Mouse (Mus musculus) gastrocnemius, adult 2 months (tissue): ENCODE measurements around the gene Alg9. TPM values are rescaled to one million over a fixed set of nuclear protein-coding genes. Genes with fewer than 3 reads are reported as not detected.

Source experiments
- DNase-seq: peaks from one replicate; pipeline ENCODE4 v3.0.0; 2022
- H3K27ac ChIP-seq: fragments of 200-600 bp; 2 replicates; pipeline ENCODE4 v1.8.1; 2022; ENCODE audit warnings: mild to moderate bottlenecking
- H3K4me3 ChIP-seq: fragments of 200-600 bp; 2 replicates; pipeline ENCODE4 v1.8.1; 2022; ENCODE audit warnings: mild to moderate bottlenecking, moderate library complexity
- CTCF ChIP-seq: fragments of 200-600 bp; IDR thresholded peaks from 2 replicates; pipeline ENCODE4 v1.8.1; 2022; ENCODE audit warnings: antibody characterized with exemption, mild to moderate bottlenecking, moderate library complexity
- intact Hi-C: fragments of 180-260 bp; cut with DNase I; formaldehyde crosslinking; loops from one replicate; pipeline ENCODE4 v1.15.1; 2025
- total RNA-seq, 2 experiments: library from RNA; stranded (reverse); gene quantifications; 2 replicates each; pipeline ENCODE4 v1.2.3; 2021

The Alg9 gene
- total RNA-seq, 2 experiments from 2014 or later: 7.8 to 11.2 TPM

- intact Hi-C loops: no loop called here
- Histone ChIP-seq H3K27ac (no peak overlapping the region), H3K4me3 (no peak overlapping the region)
- DNase-seq: no peak
- TF ChIP-seq CTCF: no peak
These were observed 93.4 kb downstream of the Alg9 start for GRCm38 (mm10) chr9:50868182-50868581.

GRCm38 (mm10) chr9:50873210-50873609 is 98.4 kb downstream of the Alg9 start:
- intact Hi-C loops: no loop called here
- no peak overlapping the region for H3K27ac ChIP-seq
- no peak overlapping the region for H3K4me3 ChIP-seq
- TF ChIP-seq CTCF: no peak
- no peak for DNase-seq

- intact Hi-C loops: no loop called here
- no peak for TF ChIP-seq CTCF
- Histone ChIP-seq H3K4me3 (no peak overlapping the region), H3K27ac (no peak overlapping the region)
- DNase-seq: no peak
These were observed 99.2 kb downstream of the Alg9 start for GRCm38 (mm10) chr9:50874031-50874430.

GRCm38 (mm10) chr9:50875470-50875869 is 100.7 kb downstream of the Alg9 start:
- intact Hi-C loops: no loop called here
- no peak for DNase-seq

GRCm38 (mm10) chr9:50876287-50876686 is 101.5 kb downstream of the Alg9 start:
- DNase-seq: no peak

More at GRCm38 (mm10) chr9:50875470-50875869, 100.7 kb downstream of the Alg9 start:
- no peak overlapping the region for H3K27ac ChIP-seq
- no peak for TF ChIP-seq CTCF
- no peak overlapping the region for H3K4me3 ChIP-seq

GRCm38 (mm10) chr9:50877431-50877830 is 102.6 kb downstream of the Alg9 start:
- Histone ChIP-seq H3K27ac (no peak overlapping the region), H3K4me3 (no peak overlapping the region)
- no peak for TF ChIP-seq CTCF
- intact Hi-C loops: no loop called here
- no peak for DNase-seq

More at GRCm38 (mm10) chr9:50876287-50876686, 101.5 kb downstream of the Alg9 start:
- no peak for TF ChIP-seq CTCF
- intact Hi-C loops: no loop called here
- H3K27ac ChIP-seq: no peak overlapping the region
- no peak overlapping the region for H3K4me3 ChIP-seq

- Histone ChIP-seq H3K27ac (peak overlapping the region; percentile 92), H3K4me3 (no peak overlapping the region)
- TF ChIP-seq CTCF: no peak
- intact Hi-C loops: no loop called here
- DNase-seq: peak; percentile 8
These were observed 107.4 kb downstream of the Alg9 start for GRCm38 (mm10) chr9:50882183-50882582.

- peak; percentile 59 for DNase-seq
- TF ChIP-seq CTCF: no peak
- peak overlapping the region; percentile 92 for H3K27ac ChIP-seq
- peak overlapping the region; percentile 55 for H3K4me3 ChIP-seq
- intact Hi-C loops: loop anchor here (2.0 kb wide), 1 partner anchor 27 kb away; no protein-coding TSS in a partner anchor
These were observed 109.3 kb downstream of the Alg9 start for GRCm38 (mm10) chr9:50884093-50884492.

- Histone ChIP-seq H3K27ac (peak overlapping the region; percentile 92), H3K4me3 (peak overlapping the region; percentile 55)
- no peak for TF ChIP-seq CTCF
- DNase-seq: peak; percentile 78
- intact Hi-C loops: loop anchor here (2.0 kb wide), 1 partner anchor 28 kb away; no protein-coding TSS in a partner anchor
These were observed 110.2 kb downstream of the Alg9 start for GRCm38 (mm10) chr9:50884741-50885599.

GRCm38 (mm10) chr9:50885600-50885987 is 110.8 kb downstream of the Alg9 start:
- peak; percentile 73 for DNase-seq
- intact Hi-C loops: loop anchor here (2.0 kb wide), 1 partner anchor 29 kb away; no protein-coding TSS in a partner anchor
- TF ChIP-seq CTCF: no peak
- H3K4me3 ChIP-seq: peak overlapping the region; percentile 55
- H3K27ac ChIP-seq: peak overlapping the region; percentile 92

- no peak for TF ChIP-seq CTCF
- Histone ChIP-seq H3K27ac (peak overlapping the region; percentile 92), H3K4me3 (peak overlapping the region; percentile 26)
- DNase-seq: no peak
- intact Hi-C loops: loop anchor here (1.0 kb wide), 1 partner anchor 120 kb away; no protein-coding TSS in a partner anchor
These were observed 112.1 kb downstream of the Alg9 start for GRCm38 (mm10) chr9:50886870-50887269.

GRCm38 (mm10) chr9:50887351-50887750 is 112.5 kb downstream of the Alg9 start:
- H3K27ac ChIP-seq: peak overlapping the region; percentile 92
- TF ChIP-seq CTCF: no peak
- intact Hi-C loops: no loop called here
- DNase-seq: peak; percentile 74
- peak overlapping the region; percentile 26; the same call in 1 of the 2 replicates for H3K4me3 ChIP-seq

GRCm38 (mm10) chr9:50889211-50889610 is 114.4 kb downstream of the Alg9 start:
- H3K27ac ChIP-seq: peak overlapping the region; percentile 92
- intact Hi-C loops: no loop called here
- no peak for TF ChIP-seq CTCF
- peak overlapping the region; percentile 21; the same call in 1 of the 2 replicates for H3K4me3 ChIP-seq
- peak; percentile 64 for DNase-seq
